Mouse (Mus musculus) liver, embryonic 14.5 days (tissue): Measurements from ENCODE around the gene Sclt1. TPM values are rescaled to one million over a fixed set of nuclear protein-coding genes. Genes with fewer than 3 reads are reported as not detected.

Source experiments
- ATAC-seq: fragments of 200-750 bp; cut with Nextera tagmentation; 2 replicates; pipeline ENCODE4 v1.8.0; 2017; ENCODE audit warnings: moderate number of reproducible peaks, mild to moderate bottlenecking, moderate library complexity; ENCODE audit not compliant: insufficient read depth
- DNase-seq, 3 experiments: peaks; one replicate each; pipeline ENCODE4 v3.0.0-alpha.2; 2012 to 2013; ENCODE audit warnings: low read depth in 3 of 3, low spot score in 3 of 3
- H3K27ac ChIP-seq: fragments of 300-500 bp; sonication (generic); 2 replicates; pipeline ENCODE4 v1.5.1; 2014; ENCODE audit warnings: moderate library complexity, mild to moderate bottlenecking, control low read depth, inconsistent platforms
- H3K27me3 ChIP-seq: fragments of 300-500 bp; sonication (generic); 2 replicates; pipeline ENCODE4 v1.6.1; 2014; ENCODE audit warnings: mild to moderate bottlenecking, low read length, moderate library complexity; ENCODE audit not compliant: control insufficient read depth, insufficient read depth
- H3K36me3 ChIP-seq: fragments of 300-500 bp; sonication (generic); replicated peaks from 2 replicates; pipeline ENCODE4 v1.6.1; 2014; ENCODE audit warnings: low read depth; ENCODE audit not compliant: control insufficient read depth, insufficient read depth
- H3K4me1 ChIP-seq, 2 experiments: fragments of 200-500 bp in 1 of 2; fragments of 300-500 bp in 1 of 2; sonication (generic) in 1 of 2; replicated peaks; 2 replicates each; pipeline ENCODE4 v1.6.1; 2012 to 2014; ENCODE audit warnings: antibody characterized with exemption in 1 of 2, inconsistent platforms in 1 of 2, low read length in 1 of 2; ENCODE audit not compliant: control insufficient read depth in 2 of 2, insufficient read depth in 2 of 2
- H3K4me2 ChIP-seq: fragments of 300-500 bp; sonication (generic); 2 replicates; pipeline ENCODE4 v1.6.1; 2014; ENCODE audit warnings: low read depth, mild to moderate bottlenecking, control low read depth, moderate library complexity
- H3K4me3 ChIP-seq, 2 experiments: fragments of 200-500 bp in 1 of 2; fragments of 300-500 bp in 1 of 2; sonication (generic) in 1 of 2; 2 replicates each; pipeline ENCODE4 v1.5.1; 2012 to 2014; ENCODE audit warnings: low read depth in 2 of 2, low read length in 2 of 2, mild to moderate bottlenecking in 2 of 2, control low read depth in 1 of 2, inconsistent platforms in 1 of 2, moderate library complexity in 1 of 2; ENCODE audit not compliant: insufficient read depth in 1 of 2
- H3K9ac ChIP-seq: fragments of 300-500 bp; sonication (generic); replicated peaks from 2 replicates; pipeline ENCODE4 v1.6.1; 2014; ENCODE audit warnings: mild to moderate bottlenecking, control low read depth, moderate library complexity
- H3K9me3 ChIP-seq: fragments of 300-500 bp; sonication (generic); 2 replicates; pipeline ENCODE4 v1.6.1; 2016; ENCODE audit warnings: low read length, mixed read lengths; ENCODE audit not compliant: control insufficient read depth
- CTCF ChIP-seq: IDR thresholded peaks from 2 replicates; pipeline ENCODE4 v1.5.1; 2016; ENCODE audit warnings: antibody characterized with exemption, low read depth, control low read depth
- EP300 ChIP-seq: IDR thresholded peaks from 2 replicates; pipeline ENCODE4 v1.6.1; 2016; ENCODE audit warnings: antibody characterized with exemption, low read depth
- WGBS: fragments of 180-500 bp; shearing (Covaris S2); extraction: QIAGEN DNeasy Blood & Tissue Kit; methylation state at CpG from one replicate; pipeline ENCODE4 v1.1.7; 2014; ENCODE audit not compliant: insufficient replicate concordance; 5-methylcytosine and 5-hydroxymethylcytosine counted together
- polyA plus RNA-seq, 2 experiments: library from polyadenylated mRNA; depleted of rRNA in 1 of 2; stranded (reverse) in 1 of 2; unstranded in 1 of 2; fragments of >200 nt; fragmentation: Nextera tagmentation in 1 of 2; extraction: Ambion mirVana in 1 of 2; gene quantifications; 2 replicates each; pipeline versions ENCODE4 v1.2.1 to v1.2.3; 2012 to 2014

Sclt1 gene
- polyA plus RNA-seq, 2 experiments = 3.0 to 6.0 TPM

GRCm38 (mm10) chr3:41587588-41587987 is 154.7 kb downstream of the Sclt1 start:
- H3K9me3 ChIP-seq = no peaks in the 10 kb centered on the region
- DNase-seq = no peak
- no peak overlapping the region for H3K27ac ChIP-seq
- H3K4me2 ChIP-seq = no peak overlapping the region
- WGBS = 31% methylated on average over 6 of the region's 6 CpGs
- H3K36me3 ChIP-seq = peaks cover 13% of the 10 kb centered on the region
- H3K9ac ChIP-seq = no peak overlapping the region
- H3K4me3 ChIP-seq = no peak overlapping the region
- TF ChIP-seq EP300 (no peak), CTCF (no peak)
- H3K4me1 ChIP-seq = peaks cover 0 to 5% of the 10 kb centered on the region in 2 experiments; a peak in 1 of 4 replicates
- no peaks in the 10 kb centered on the region for H3K27me3 ChIP-seq
- ATAC-seq = no peak

- 52% methylated on average over 7 of the region's 7 CpGs for WGBS
- ATAC-seq (no peak), DNase-seq (no peak)
- Histone ChIP-seq H3K27me3 (no peaks in the 10 kb centered on the region), H3K4me1 (peaks cover 0 to 7% of the 10 kb centered on the region in 2 experiments; a peak in 1 of 4 replicates), H3K4me2 (no peak overlapping the region), H3K4me3 (no peak overlapping the region), H3K9ac (no peak overlapping the region), H3K27ac (no peak overlapping the region), H3K9me3 (no peaks in the 10 kb centered on the region), H3K36me3 (peaks cover 8% of the 10 kb centered on the region)
- TF ChIP-seq EP300 (no peak), CTCF (no peak)
These were observed 155.4 kb downstream of the Sclt1 start for GRCm38 (mm10) chr3:41586917-41587316.

DNA sequence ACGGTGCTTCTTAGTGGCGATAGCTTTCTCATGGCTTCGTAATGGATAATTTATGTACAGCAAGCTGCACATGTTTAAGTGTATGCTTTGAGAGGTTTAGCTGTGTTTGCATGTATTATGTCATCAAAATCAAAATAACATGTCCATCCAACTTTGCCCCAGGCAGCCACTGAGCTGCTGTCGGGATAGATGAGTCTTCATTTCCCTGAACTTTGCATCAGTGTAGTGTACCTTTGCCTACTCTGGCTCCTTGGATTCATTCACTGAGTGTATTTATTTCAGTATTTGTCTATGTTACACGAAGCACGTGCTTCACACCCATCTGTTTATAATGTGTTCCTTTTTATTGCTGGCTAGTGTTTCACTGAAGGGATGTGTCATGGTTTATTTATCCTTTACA is 156.0 kb downstream of the Sclt1 start:
- Histone ChIP-seq H3K36me3 (peaks cover 5% of the 10 kb centered on the region), H3K27me3 (no peaks in the 10 kb centered on the region), H3K4me2 (no peak overlapping the region), H3K9me3 (no peaks in the 10 kb centered on the region), H3K9ac (no peak overlapping the region), H3K4me3 (no peak overlapping the region), H3K4me1 (peaks cover 0 to 7% of the 10 kb centered on the region in 2 experiments; a peak in 1 of 4 replicates), H3K27ac (no peak overlapping the region)
- TF ChIP-seq CTCF (no peak), EP300 (no peak)
- WGBS = 75% methylated on average over 6 of the region's 6 CpGs
- ATAC-seq (no peak), DNase-seq (no peak)

GRCm38 (mm10) chr3:41585548-41585947 is 156.8 kb downstream of the Sclt1 start:
- no peak overlapping the region for H3K27ac ChIP-seq
- TF ChIP-seq EP300 = no peak
- TF ChIP-seq CTCF = no peak
- no peaks in the 10 kb centered on the region for H3K9me3 ChIP-seq
- no peak overlapping the region for H3K4me3 ChIP-seq
- WGBS = 89% methylated on average over 5 of the region's 5 CpGs
- ATAC-seq (no peak), DNase-seq (no peak)
- H3K4me1 ChIP-seq = peaks cover 0 to 12% of the 10 kb centered on the region in 2 experiments; a peak in 2 of 4 replicates
- H3K36me3 ChIP-seq = peaks cover 1% of the 10 kb centered on the region
- no peak overlapping the region for H3K9ac ChIP-seq
- no peak overlapping the region for H3K4me2 ChIP-seq
- no peaks in the 10 kb centered on the region for H3K27me3 ChIP-seq

- 79% methylated on average over 4 of the region's 4 CpGs for WGBS
- peaks cover 0 to 19% of the 10 kb centered on the region in 2 experiments; a peak in 2 of 4 replicates for H3K4me1 ChIP-seq
- DNase-seq (no peak), ATAC-seq (no peak)
- no peaks in the 10 kb centered on the region for H3K27me3 ChIP-seq
- TF ChIP-seq CTCF (no peak), EP300 (no peak)
- H3K27ac ChIP-seq = no peak overlapping the region
- H3K9me3 ChIP-seq = no peaks in the 10 kb centered on the region
- H3K9ac ChIP-seq = no peak overlapping the region
- no peak overlapping the region for H3K4me3 ChIP-seq
- H3K36me3 ChIP-seq = no peaks in the 10 kb centered on the region; the same call in 1 of the 2 replicates
- no peak overlapping the region for H3K4me2 ChIP-seq
These were observed 158.7 kb downstream of the Sclt1 start for GRCm38 (mm10) chr3:41583621-41584020.
